Comparison of ENCODE assay signal across 8 mouse cellular contexts in the genomic region with DNA sequence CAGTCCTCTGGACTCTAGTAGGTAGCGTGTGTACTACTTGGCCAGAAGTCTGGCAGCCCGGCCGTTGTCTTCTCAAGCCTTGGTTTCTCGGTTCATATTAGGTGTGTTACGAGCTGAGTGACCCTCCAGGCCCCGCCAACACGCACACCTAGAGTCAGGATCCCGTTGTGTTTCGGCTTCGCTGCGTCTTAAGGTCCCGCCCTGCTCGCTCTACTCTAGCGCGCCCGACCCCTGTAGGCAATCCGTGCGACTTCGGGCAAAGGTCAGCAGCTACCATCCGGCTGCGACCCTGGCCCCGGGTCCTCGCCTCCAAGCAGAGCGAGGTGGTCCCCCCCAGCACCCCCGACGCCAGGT. TPM values are rescaled to one million over a fixed set of nuclear protein-coding genes. Genes with fewer than 3 reads are reported as not detected.
DNase-seq lines count a peak whose midpoint lies in the region; ATAC-seq and TF ChIP-seq lines count a peak whose summit lies in the region.

No protein-coding gene starts in this region.

- H3K4me2 ChIP-seq in heart, postnatal 0 days (ENCODE audit: low read depth, low read length): peak overlapping the region; percentile 91

- peak overlapping the region; percentile 82 for H3K4me3 ChIP-seq in kidney, adult 2 months (ENCODE audit: insufficient read depth, low read depth, low read length)
- peak overlapping the region; percentile 91 for H3K4me3 ChIP-seq in heart, postnatal 0 days (ENCODE audit: low read depth, low read length)
- H3K4me3 ChIP-seq in midbrain, embryonic 10.5 days: peak overlapping the region; percentile 85

- H3K9ac ChIP-seq in heart, postnatal 0 days (replicated peaks; ENCODE audit: low read depth, low read length): peak overlapping the region; percentile 66

- 1% methylated on average over 26 of the region's 26 CpGs for WGBS in kidney, adult 2 months
- under 1% methylated on average over 26 of the region's 26 CpGs for WGBS in heart, postnatal 0 days
- 2% methylated on average over 26 of the region's 26 CpGs for WGBS in midbrain, embryonic 10.5 days

- DNase-seq in kidney, adult 2 months: no peak
- no peak for DNase-seq in kidney, postnatal 36 days
- peak; percentile 57 for DNase-seq in MN1 (ENCODE audit: low spot score)
- peak; percentile 16 for DNase-seq in heart, postnatal 0 days (ENCODE audit: low spot score)
- DNase-seq in midbrain, embryonic 10.5 days (ENCODE audit: low spot score): no peak
- DNase-seq in right cerebral cortex, postnatal 14 days: no peak
- no peak for DNase-seq in cerebellum, postnatal 4 days (ENCODE audit: low spot score in 2 of 2)
- DNase-seq in embryo, embryonic 9.5 days (ENCODE audit: extremely low spot score): no peak

- no peak for TF ChIP-seq EP300 in heart, postnatal 0 days (IDR thresholded peaks at IDR 0.05; ENCODE audit: low read depth)

- no peak for TF ChIP-seq CTCF in kidney, adult 2 months (conservative IDR thresholded peaks at IDR 0.05; ENCODE audit: insufficient read depth, insufficient read length, low read depth, low read length)
- no peak for TF ChIP-seq CTCF in heart, postnatal 0 days (IDR thresholded peaks at IDR 0.05; ENCODE audit: low read depth)

- TF ChIP-seq POLR2A in kidney, adult 2 months (IDR thresholded peaks at IDR 0.05; ENCODE audit: low read depth, low read length): no peak

- peak overlapping the region; percentile 98 for H3K27ac ChIP-seq in kidney, adult 2 months (ENCODE audit: insufficient read depth, low read depth, low read length)
- H3K27ac ChIP-seq in heart, postnatal 0 days (ENCODE audit: low read depth): peak overlapping the region; percentile 93
- H3K27ac ChIP-seq in midbrain, embryonic 10.5 days (replicated peaks): peak overlapping the region; percentile 90

- H3K4me1 ChIP-seq in kidney, adult 2 months (ENCODE audit: control insufficient read depth, insufficient read depth, low read length): peaks cover 13% of the 10 kb centered on the region; the same call in 1 of the 2 replicates
- peaks cover 6% of the 10 kb centered on the region for H3K4me1 ChIP-seq in heart, postnatal 0 days (ENCODE audit: control insufficient read depth, insufficient read depth)
- H3K4me1 ChIP-seq in midbrain, embryonic 10.5 days: peaks cover 34% of the 10 kb centered on the region

- H3K27me3 ChIP-seq in kidney, adult 2 months (replicated peaks; ENCODE audit: control insufficient read depth, insufficient read depth, low read length): no peaks in the 10 kb centered on the region
- H3K27me3 ChIP-seq in heart, postnatal 0 days (ENCODE audit: control insufficient read depth, insufficient read depth, low read length): peaks cover 33% of the 10 kb centered on the region
- H3K27me3 ChIP-seq in midbrain, embryonic 10.5 days (ENCODE audit: low read depth, poor library complexity, severe bottlenecking): peaks cover 66% of the 10 kb centered on the region

- H3K36me3 ChIP-seq in kidney, adult 2 months (ENCODE audit: control insufficient read depth, insufficient read depth, low read length): no peaks in the 10 kb centered on the region; the same call in 1 of the 2 replicates
- H3K36me3 ChIP-seq in heart, postnatal 0 days (replicated peaks; ENCODE audit: control insufficient read depth, insufficient read depth, low read length): peaks cover 19% of the 10 kb centered on the region
- H3K36me3 ChIP-seq in midbrain, embryonic 10.5 days: peaks cover 5% of the 10 kb centered on the region; the same call in 1 of the 2 replicates

- peak; percentile 37 for ATAC-seq in heart, postnatal 0 days (ENCODE audit: insufficient read depth, low read depth)

- H3K9me3 ChIP-seq in heart, postnatal 0 days (replicated peaks; ENCODE audit: control insufficient read depth, low read length): no peaks in the 10 kb centered on the region
- no peaks in the 10 kb centered on the region for H3K9me3 ChIP-seq in midbrain, embryonic 10.5 days (replicated peaks)

RNA-seq across cellular contexts. Expression of a gene that starts 0.7 kb away (rescaled TPM):
- polyA plus RNA-seq in kidney, adult 2 months (2012; rRNA removed): 10.2 and 13.3 TPM in 2 replicates
- 5.8 and 12.9 TPM in 2 replicates for total RNA-seq in heart, postnatal 0 days (2014; rRNA removed; ENCODE audit: low replicate concordance)
- polyA plus RNA-seq in heart, postnatal 0 days (2015; fragmentation: Nextera tagmentation; extraction: Ambion mirVana): 1.7 and 2.0 TPM in 2 replicates
- 1.6 and 2.3 TPM in 2 replicates for polyA plus RNA-seq in midbrain, embryonic 10.5 days (2016; fragmentation: Nextera tagmentation; extraction: Ambion mirVana)

RNA-seq across cellular contexts. Expression of a gene that starts 6.7 kb away (rescaled TPM):
- 9.0 and 10.4 TPM in 2 replicates for polyA plus RNA-seq in kidney, adult 2 months (2012; rRNA removed)
- total RNA-seq in heart, postnatal 0 days (2014; rRNA removed; ENCODE audit: low replicate concordance): not detected in 2 replicates
- polyA plus RNA-seq in heart, postnatal 0 days (2015; fragmentation: Nextera tagmentation; extraction: Ambion mirVana): 0.05 TPM in 1 of 2 replicates, not detected in the other
- polyA plus RNA-seq in midbrain, embryonic 10.5 days (2016; fragmentation: Nextera tagmentation; extraction: Ambion mirVana): 0.16 and 0.29 TPM in 2 replicates

RNA-seq across cellular contexts. Expression of a gene that starts 34.5 kb away (rescaled TPM):
- 55.1 and 62.3 TPM in 2 replicates for polyA plus RNA-seq in kidney, adult 2 months (2012; rRNA removed)
- total RNA-seq in heart, postnatal 0 days (2014; rRNA removed; ENCODE audit: low replicate concordance): 42.4 and 57.6 TPM in 2 replicates
- polyA plus RNA-seq in heart, postnatal 0 days (2015; fragmentation: Nextera tagmentation; extraction: Ambion mirVana): 50.7 and 51.8 TPM in 2 replicates
- 186 and 200 TPM in 2 replicates for polyA plus RNA-seq in midbrain, embryonic 10.5 days (2016; fragmentation: Nextera tagmentation; extraction: Ambion mirVana)

RNA-seq across cellular contexts. Expression of a gene that starts 42.9 kb away (rescaled TPM):
- polyA plus RNA-seq in kidney, adult 2 months (2012; rRNA removed): 60.3 and 67.4 TPM in 2 replicates
- total RNA-seq in heart, postnatal 0 days (2014; rRNA removed; ENCODE audit: low replicate concordance): 55.4 and 164 TPM in 2 replicates
- 27.0 and 29.7 TPM in 2 replicates for polyA plus RNA-seq in heart, postnatal 0 days (2015; fragmentation: Nextera tagmentation; extraction: Ambion mirVana)
- polyA plus RNA-seq in midbrain, embryonic 10.5 days (2016; fragmentation: Nextera tagmentation; extraction: Ambion mirVana): 65.6 and 74.8 TPM in 2 replicates

RNA-seq across cellular contexts. Expression of a gene that starts 56.8 kb away (rescaled TPM):
- 14.7 and 16.3 TPM in 2 replicates for polyA plus RNA-seq in kidney, adult 2 months (2012; rRNA removed)
- 8.6 and 22.6 TPM in 2 replicates for total RNA-seq in heart, postnatal 0 days (2014; rRNA removed; ENCODE audit: low replicate concordance)
- 9.1 and 9.3 TPM in 2 replicates for polyA plus RNA-seq in heart, postnatal 0 days (2015; fragmentation: Nextera tagmentation; extraction: Ambion mirVana)
- 9.6 and 15.3 TPM in 2 replicates for polyA plus RNA-seq in midbrain, embryonic 10.5 days (2016; fragmentation: Nextera tagmentation; extraction: Ambion mirVana)

Comparison
In these comparisons a context has a peak if more than half of its experiments do, and no peak if none do; other contexts are left out.
1. DNase-seq: peak in MN1 (single experiment) and heart, postnatal 0 days (single experiment); none in kidney, adult 2 months (single experiment), kidney, postnatal 36 days (0 of 2), midbrain, embryonic 10.5 days (single experiment), right cerebral cortex, postnatal 14 days (single experiment), cerebellum, postnatal 4 days (0 of 2) and embryo, embryonic 9.5 days (single experiment).
2. Peak in every context shown above with its lines, with median percentiles within 50 percentile points of each other: H3K27ac ChIP-seq and H3K4me3 ChIP-seq.